Mouse (Mus musculus): ENCODE measurements at regions not wholly inside any gene's neighbourhood (a gene's known extent, or its start where the extent isn't known, plus 50 kb on each side); places are given as distances from the start of the nearest gene placed in this dataset.
"Not testable (repeated sequence)": the region's sequence is repeated elsewhere in the genome, so short reads cannot be mapped to it uniquely, and the experiment has no call there.

DNA sequence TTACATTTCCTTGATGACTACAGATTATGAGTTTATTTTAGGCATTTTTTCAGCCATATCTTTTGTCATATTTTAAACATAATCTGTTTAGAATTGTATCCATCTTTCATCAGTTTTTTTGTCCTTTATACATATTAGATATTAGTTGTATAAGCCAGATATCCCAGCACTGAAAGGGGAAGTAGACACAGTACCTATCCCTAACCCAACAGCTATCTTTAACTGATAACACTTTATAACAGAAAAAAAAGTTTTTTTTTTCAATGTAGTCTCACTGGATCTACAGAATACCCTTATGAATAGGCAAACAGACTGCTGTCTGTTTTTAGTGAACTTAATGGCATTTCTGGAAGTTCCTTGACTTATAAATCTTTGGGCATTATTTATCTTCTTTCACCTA, 1152.1 kb upstream of the Fam98a start:
- Histone ChIP-seq H3K27ac (no peak overlapping the region), H3K36me3 (no peaks in the 10 kb centered on the region), H3K4me1 (replicated peaks) (no peaks in the 10 kb centered on the region), H3K9me3 (no peaks in the 10 kb centered on the region), H3K4me3 (no peak overlapping the region), H3K27me3 (ENCODE audit: insufficient read depth, poor library complexity, severe bottlenecking) (no peaks in the 10 kb centered on the region)
- DNase-seq (ENCODE audit: low spot score) = no peak

DNA sequence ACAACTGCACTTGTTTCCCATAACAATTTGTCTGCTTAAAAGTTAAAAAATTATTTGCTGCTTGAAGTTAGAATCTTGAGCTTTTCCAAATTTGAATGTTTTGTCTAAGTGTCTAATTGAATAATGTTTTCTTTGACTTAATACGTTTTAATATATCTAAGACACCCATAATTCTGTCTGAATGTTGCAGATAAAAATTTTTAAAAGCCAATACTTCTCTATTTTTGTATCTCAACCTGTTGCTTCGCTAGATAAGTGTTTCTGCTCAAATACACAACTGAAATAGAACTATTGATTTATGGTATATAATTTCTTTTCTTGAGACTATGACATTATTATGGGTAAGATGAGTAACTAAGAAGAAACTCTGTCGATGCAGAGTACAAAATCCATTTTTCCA, 1144.5 kb upstream of the Fam98a start:
- no peak for DNase-seq (ENCODE audit: low spot score)
- H3K4me3 ChIP-seq = no peak overlapping the region
- H3K36me3 ChIP-seq = no peaks in the 10 kb centered on the region
- WGBS = 79% methylated on average over 3 of the region's 3 CpGs
- no peaks in the 10 kb centered on the region for H3K4me1 ChIP-seq (replicated peaks)
- no peaks in the 10 kb centered on the region for H3K9me3 ChIP-seq
- no peak overlapping the region for H3K27ac ChIP-seq
- no peaks in the 10 kb centered on the region for H3K27me3 ChIP-seq (ENCODE audit: insufficient read depth, poor library complexity, severe bottlenecking)

DNA sequence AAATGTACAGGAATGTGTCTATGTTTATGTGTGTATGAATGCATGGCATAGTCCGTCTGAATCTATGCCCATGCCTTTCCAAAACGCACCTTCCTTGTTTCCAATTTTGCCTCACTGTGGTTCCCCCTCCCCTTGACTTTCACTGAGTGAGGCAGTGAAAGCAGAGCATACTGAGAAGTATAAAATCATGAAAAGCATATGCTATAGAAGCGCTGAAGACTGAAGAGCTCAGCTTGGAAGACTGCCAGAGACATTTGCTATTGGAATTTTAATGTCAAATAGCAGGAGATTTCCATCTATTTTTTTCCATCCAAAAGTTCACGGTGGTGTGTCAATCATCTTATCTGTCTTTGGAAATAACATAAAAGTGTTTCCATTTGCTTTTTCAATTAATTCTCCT, 1106.3 kb upstream of the Fam98a start:
- Histone ChIP-seq H3K36me3 (no peaks in the 10 kb centered on the region), H3K27me3 (ENCODE audit: insufficient read depth, poor library complexity, severe bottlenecking) (no peaks in the 10 kb centered on the region), H3K4me1 (replicated peaks) (no peaks in the 10 kb centered on the region), H3K27ac (no peak overlapping the region), H3K4me3 (no peak overlapping the region), H3K9me3 (no peaks in the 10 kb centered on the region)
- 88% methylated on average over 4 of the region's 4 CpGs for WGBS
- DNase-seq (ENCODE audit: low spot score) = no peak

DNA sequence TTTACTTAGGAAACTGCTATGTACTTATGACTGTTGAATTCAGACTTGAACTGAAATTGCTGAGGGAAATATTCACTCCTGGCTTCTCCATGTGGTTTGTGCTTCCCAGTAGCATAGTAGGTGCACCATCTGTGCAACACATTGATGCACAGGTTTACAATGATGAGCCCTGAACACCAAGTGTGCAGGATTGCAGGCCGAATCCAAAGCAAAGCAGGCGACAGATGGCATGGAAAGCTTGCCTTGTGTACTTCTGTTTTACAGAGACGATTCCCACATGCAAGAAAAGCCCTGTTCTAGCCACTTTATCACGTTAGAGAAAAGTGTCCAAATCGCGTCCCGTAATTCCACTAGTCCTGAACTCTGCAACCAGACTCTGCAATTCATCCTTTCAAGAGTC, 1074.2 kb upstream of the Fam98a start:
- DNase-seq (ENCODE audit: low spot score) = no peak
- Histone ChIP-seq H3K4me1 (replicated peaks) (no peaks in the 10 kb centered on the region), H3K9me3 (no peaks in the 10 kb centered on the region), H3K36me3 (no peaks in the 10 kb centered on the region), H3K27ac (no peak overlapping the region), H3K4me3 (no peak overlapping the region), H3K27me3 (ENCODE audit: insufficient read depth, poor library complexity, severe bottlenecking) (no peaks in the 10 kb centered on the region)
- WGBS = 88% methylated on average over 7 of the region's 7 CpGs

DNA sequence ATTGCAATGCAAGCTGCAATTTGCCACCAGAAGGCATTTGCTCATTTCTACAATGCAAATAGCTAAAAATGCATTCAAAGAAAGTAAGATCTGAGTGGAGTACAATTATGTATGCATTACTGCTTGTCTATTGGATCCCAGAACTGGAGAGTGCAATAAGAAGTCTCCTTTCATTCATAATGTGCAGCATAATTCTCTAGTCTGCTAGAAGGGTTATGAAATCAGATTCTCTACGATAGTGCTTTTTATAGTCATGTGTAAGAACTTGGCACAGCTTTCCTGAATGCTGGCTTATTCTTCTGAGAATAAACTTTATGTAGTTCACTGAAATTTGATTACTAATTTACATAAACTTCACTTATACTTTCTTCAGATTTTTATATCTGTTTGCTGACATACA, 1053.5 kb upstream of the Fam98a start:
- no peak overlapping the region for H3K27ac ChIP-seq
- no peak for DNase-seq (ENCODE audit: low spot score)
- no peaks in the 10 kb centered on the region for H3K9me3 ChIP-seq
- H3K27me3 ChIP-seq (ENCODE audit: insufficient read depth, poor library complexity, severe bottlenecking) = no peaks in the 10 kb centered on the region
- H3K4me1 ChIP-seq (replicated peaks) = no peaks in the 10 kb centered on the region
- no peak overlapping the region for H3K4me3 ChIP-seq
- 74% methylated on average over 1 of the region's 1 CpGs for WGBS
- no peaks in the 10 kb centered on the region for H3K36me3 ChIP-seq

GRCm38 (mm10) chr17:76578323-76578722, 1026.6 kb upstream of the Fam98a start:
- Histone ChIP-seq H3K36me3 (no peaks in the 10 kb centered on the region), H3K4me1 (replicated peaks) (no peaks in the 10 kb centered on the region), H3K9me3 (no peaks in the 10 kb centered on the region), H3K27ac (no peak overlapping the region), H3K27me3 (ENCODE audit: insufficient read depth, poor library complexity, severe bottlenecking) (no peaks in the 10 kb centered on the region), H3K4me3 (no peak overlapping the region)
- no peak for DNase-seq (ENCODE audit: low spot score)

GRCm38 (mm10) chr17:76559725-76560124, 1008.0 kb upstream of the Fam98a start:
- 79% methylated on average over 1 of the region's 1 CpGs for WGBS
- no peak for DNase-seq (ENCODE audit: low spot score)
- H3K4me1 ChIP-seq (replicated peaks) = no peaks in the 10 kb centered on the region
- H3K27ac ChIP-seq = no peak overlapping the region
- H3K9me3 ChIP-seq = no peaks in the 10 kb centered on the region
- no peaks in the 10 kb centered on the region for H3K27me3 ChIP-seq (ENCODE audit: insufficient read depth, poor library complexity, severe bottlenecking)
- no peaks in the 10 kb centered on the region for H3K36me3 ChIP-seq
- no peak overlapping the region for H3K4me3 ChIP-seq

- H3K36me3 ChIP-seq = no peaks in the 10 kb centered on the region
- no peaks in the 10 kb centered on the region for H3K9me3 ChIP-seq
- H3K4me3 ChIP-seq = no peak overlapping the region
- H3K27ac ChIP-seq = no peak overlapping the region
- DNase-seq (ENCODE audit: low spot score) = no peak
- 85% methylated on average over 3 of the region's 3 CpGs for WGBS
- H3K27me3 ChIP-seq (ENCODE audit: insufficient read depth, poor library complexity, severe bottlenecking) = no peaks in the 10 kb centered on the region
- H3K4me1 ChIP-seq (replicated peaks) = no peaks in the 10 kb centered on the region
These were observed 993.8 kb upstream of the Fam98a start for GRCm38 (mm10) chr17:76545566-76545965.

GRCm38 (mm10) chr17:76535772-76536171, 984.0 kb upstream of the Fam98a start:
- no peak for DNase-seq (ENCODE audit: low spot score)
- Histone ChIP-seq H3K27ac (no peak overlapping the region), H3K4me1 (replicated peaks) (no peaks in the 10 kb centered on the region), H3K27me3 (ENCODE audit: insufficient read depth, poor library complexity, severe bottlenecking) (no peaks in the 10 kb centered on the region), H3K9me3 (no peaks in the 10 kb centered on the region), H3K36me3 (no peaks in the 10 kb centered on the region), H3K4me3 (no peak overlapping the region)

DNA sequence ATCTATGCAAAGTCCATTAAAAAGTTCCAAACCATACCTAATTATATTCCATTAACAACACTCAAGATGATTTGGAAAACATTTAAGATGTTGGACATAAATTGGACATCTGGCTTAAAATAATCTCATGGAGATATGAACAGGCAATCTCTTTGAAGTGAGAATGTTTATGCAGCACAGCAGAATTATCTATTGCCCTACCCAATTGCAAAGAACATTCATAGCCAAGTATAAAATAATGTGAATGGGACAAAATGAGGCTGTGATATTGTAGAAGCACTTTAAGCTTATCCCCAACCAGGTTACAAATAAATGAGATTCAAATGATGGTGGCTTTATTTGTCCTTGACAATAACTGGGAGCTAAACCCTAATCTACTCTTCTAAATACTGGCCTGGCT, 950.0 kb upstream of the Fam98a start:
- no peak overlapping the region for H3K4me3 ChIP-seq
- H3K4me1 ChIP-seq (replicated peaks) = no peaks in the 10 kb centered on the region
- H3K27ac ChIP-seq = no peak overlapping the region
- no peaks in the 10 kb centered on the region for H3K36me3 ChIP-seq
- DNase-seq (ENCODE audit: low spot score) = no peak
- no peaks in the 10 kb centered on the region for H3K27me3 ChIP-seq (ENCODE audit: insufficient read depth, poor library complexity, severe bottlenecking)
- no peaks in the 10 kb centered on the region for H3K9me3 ChIP-seq

- Histone ChIP-seq H3K9me3 (no peaks in the 10 kb centered on the region), H3K4me1 (replicated peaks) (no peaks in the 10 kb centered on the region), H3K27me3 (ENCODE audit: insufficient read depth, poor library complexity, severe bottlenecking) (no peaks in the 10 kb centered on the region), H3K4me3 (no peak overlapping the region), H3K27ac (no peak overlapping the region), H3K36me3 (no peaks in the 10 kb centered on the region)
- 78% methylated on average over 4 of the region's 4 CpGs for WGBS
- DNase-seq (ENCODE audit: low spot score) = no peak
These were observed 948.7 kb upstream of the Fam98a start for GRCm38 (mm10) chr17:76500446-76500845.

DNA sequence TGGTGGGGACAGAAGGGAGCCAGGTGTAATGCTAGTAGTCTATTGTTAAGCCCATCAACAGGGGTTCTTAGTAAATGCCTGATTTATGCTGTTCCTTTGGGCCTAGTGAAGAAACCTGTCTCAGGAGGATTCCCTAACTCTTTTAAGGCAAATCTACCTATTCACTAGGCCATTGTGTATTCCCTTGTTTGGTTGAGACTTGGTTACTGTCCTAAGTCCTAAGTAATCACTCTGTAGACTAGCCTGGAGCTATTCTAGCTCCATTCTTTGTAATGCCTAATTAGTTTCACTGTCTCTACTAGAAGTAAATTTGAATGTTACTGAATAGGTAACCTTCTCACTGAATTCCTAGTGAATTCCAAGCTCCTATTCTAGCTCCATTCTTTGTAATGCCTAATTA, 948.2 kb upstream of the Fam98a start:
- not testable (repeated sequence) for DNase-seq (ENCODE audit: low spot score); H3K4me1 ChIP-seq (replicated peaks); H3K27ac ChIP-seq; H3K9me3 ChIP-seq; H3K4me3 ChIP-seq; H3K27me3 ChIP-seq (ENCODE audit: insufficient read depth, poor library complexity, severe bottlenecking); H3K36me3 ChIP-seq

GRCm38 (mm10) chr17:76487347-76487746, 935.6 kb upstream of the Fam98a start:
- H3K36me3 ChIP-seq = no peaks in the 10 kb centered on the region
- no peak overlapping the region for H3K4me3 ChIP-seq
- 90% methylated on average over 3 of the region's 3 CpGs for WGBS
- H3K27me3 ChIP-seq (ENCODE audit: insufficient read depth, poor library complexity, severe bottlenecking) = no peaks in the 10 kb centered on the region
- no peak overlapping the region for H3K27ac ChIP-seq
- no peaks in the 10 kb centered on the region for H3K9me3 ChIP-seq
- DNase-seq (ENCODE audit: low spot score) = no peak
- no peaks in the 10 kb centered on the region for H3K4me1 ChIP-seq (replicated peaks)

DNA sequence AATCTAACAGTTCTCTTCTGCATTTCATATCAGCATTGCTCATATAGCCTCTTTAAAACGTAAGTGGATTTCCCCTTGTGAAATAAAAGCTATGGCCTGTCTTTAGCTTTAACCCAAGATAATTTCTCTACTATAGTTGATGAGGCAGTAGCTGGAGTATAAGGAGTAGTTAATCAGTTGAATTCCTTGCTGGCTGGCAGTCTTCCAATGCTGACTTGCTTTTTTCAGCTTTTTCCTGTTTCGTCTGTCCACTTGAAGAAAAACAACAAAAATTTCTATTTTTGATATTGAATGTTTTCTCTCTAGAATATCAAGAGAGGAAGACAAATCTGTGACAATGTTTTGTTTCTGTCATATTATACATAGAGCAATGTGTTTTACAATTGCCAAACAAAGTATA, 932.4 kb upstream of the Fam98a start:
- no peak overlapping the region for H3K27ac ChIP-seq
- no peaks in the 10 kb centered on the region for H3K36me3 ChIP-seq
- H3K4me1 ChIP-seq (replicated peaks) = no peaks in the 10 kb centered on the region
- DNase-seq (ENCODE audit: low spot score) = no peak
- no peaks in the 10 kb centered on the region for H3K9me3 ChIP-seq
- 78% methylated on average over 2 of the region's 2 CpGs for WGBS
- no peak overlapping the region for H3K4me3 ChIP-seq
- no peaks in the 10 kb centered on the region for H3K27me3 ChIP-seq (ENCODE audit: insufficient read depth, poor library complexity, severe bottlenecking)

Measured in hindbrain, embryonic 10.5 days (tissue).